Mouse (Mus musculus) liver, embryonic 14.5 days (tissue): ENCODE results near the gene Abr.

Experiments used
- CTCF ChIP-seq: IDR thresholded peaks from 2 replicates; pipeline ENCODE4 v1.5.1; 2016; ENCODE audit warnings: antibody characterized with exemption, low read depth, control low read depth
- EP300 ChIP-seq: IDR thresholded peaks from 2 replicates; pipeline ENCODE4 v1.6.1; 2016; ENCODE audit warnings: antibody characterized with exemption, low read depth

DNA sequence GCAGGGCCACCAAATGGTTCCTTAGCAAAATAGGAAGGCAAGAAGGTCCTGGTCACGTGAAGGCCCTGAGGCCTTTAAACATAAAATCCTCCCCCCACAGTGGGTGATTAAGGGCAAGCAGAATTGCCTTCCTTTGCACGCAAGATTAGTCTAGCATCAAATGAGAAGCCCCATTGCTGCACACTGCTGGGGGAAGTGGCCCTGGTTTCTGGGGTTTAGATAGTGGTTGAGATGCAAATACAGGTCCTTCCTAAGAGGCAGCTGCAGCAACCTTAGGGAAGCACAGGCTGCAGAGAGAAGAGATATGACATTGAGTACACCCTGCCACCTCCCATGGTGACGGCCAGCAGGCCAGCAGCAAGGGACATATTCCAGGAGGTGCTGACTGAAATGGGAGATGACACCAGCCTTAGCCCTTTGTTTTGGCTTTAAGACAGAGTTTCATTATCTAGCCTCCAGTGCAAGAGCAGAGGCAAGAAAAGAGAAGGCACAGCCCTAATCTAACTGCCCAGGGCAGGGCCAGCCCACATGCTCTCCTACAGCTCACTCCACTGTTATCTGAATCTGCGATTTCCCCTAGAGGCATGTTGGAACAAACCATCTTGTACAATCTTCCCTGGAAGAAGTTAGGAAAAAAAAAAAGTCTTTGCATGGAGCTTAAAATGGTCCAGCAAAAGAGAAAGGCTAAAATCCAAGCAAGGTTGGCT is 28.3 kb downstream of the Abr start:
- TF ChIP-seq CTCF: no peak
- peak; percentile 50 for TF ChIP-seq EP300
